Mouse (Mus musculus) thymus, postnatal 14 days (tissue): ENCODE data around the gene Gm42715.
"Not testable (repeated sequence)": the region's sequence is repeated elsewhere in the genome, so short reads cannot be mapped to it uniquely, and the experiment has no call there.

Experiments used
- DNase-seq: peaks from one replicate; pipeline ENCODE4 v3.0.0; 2021

Gene Gm42715

DNA sequence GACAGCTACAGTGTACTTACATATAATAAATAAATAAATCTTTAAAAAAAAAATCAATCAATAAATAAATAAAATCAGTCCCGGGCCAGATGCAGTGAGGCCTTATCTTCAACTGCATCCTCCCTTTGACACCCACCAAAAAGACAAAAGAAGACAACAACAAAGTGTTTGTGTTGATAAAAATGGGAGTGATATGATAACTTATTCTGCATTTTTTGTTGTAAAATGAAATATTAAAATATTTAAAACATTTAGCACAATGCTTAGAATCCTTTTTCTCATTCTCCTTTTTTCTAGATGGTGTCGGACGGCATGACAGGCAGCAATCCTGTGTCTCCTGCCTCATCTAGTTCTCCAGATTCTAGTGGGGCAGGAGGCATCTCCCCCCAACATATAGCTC lies at the start of gene Gm42715:
TSS of gene Gm42715 (plus strand) at position 301 of the 400 bp plus-strand sequence.
- DNase-seq = no peak

GRCm38 (mm10) chr7:127470011-127470715 lies 49.2 kb upstream of the Gm42715 start:
- DNase-seq = peak; percentile 39

- peak; percentile 90 for DNase-seq
These were observed 48.4 kb upstream of the Gm42715 start for GRCm38 (mm10) chr7:127470743-127471645.

- peak; percentile 70 for DNase-seq
These were observed 47.8 kb upstream of the Gm42715 start for GRCm38 (mm10) chr7:127471646-127472010.

- DNase-seq = no peak
These were observed 47.3 kb upstream of the Gm42715 start for GRCm38 (mm10) chr7:127472060-127472459.

- DNase-seq = peak; percentile 61
These were observed 45.7 kb upstream of the Gm42715 start for GRCm38 (mm10) chr7:127473705-127474104.

DNA sequence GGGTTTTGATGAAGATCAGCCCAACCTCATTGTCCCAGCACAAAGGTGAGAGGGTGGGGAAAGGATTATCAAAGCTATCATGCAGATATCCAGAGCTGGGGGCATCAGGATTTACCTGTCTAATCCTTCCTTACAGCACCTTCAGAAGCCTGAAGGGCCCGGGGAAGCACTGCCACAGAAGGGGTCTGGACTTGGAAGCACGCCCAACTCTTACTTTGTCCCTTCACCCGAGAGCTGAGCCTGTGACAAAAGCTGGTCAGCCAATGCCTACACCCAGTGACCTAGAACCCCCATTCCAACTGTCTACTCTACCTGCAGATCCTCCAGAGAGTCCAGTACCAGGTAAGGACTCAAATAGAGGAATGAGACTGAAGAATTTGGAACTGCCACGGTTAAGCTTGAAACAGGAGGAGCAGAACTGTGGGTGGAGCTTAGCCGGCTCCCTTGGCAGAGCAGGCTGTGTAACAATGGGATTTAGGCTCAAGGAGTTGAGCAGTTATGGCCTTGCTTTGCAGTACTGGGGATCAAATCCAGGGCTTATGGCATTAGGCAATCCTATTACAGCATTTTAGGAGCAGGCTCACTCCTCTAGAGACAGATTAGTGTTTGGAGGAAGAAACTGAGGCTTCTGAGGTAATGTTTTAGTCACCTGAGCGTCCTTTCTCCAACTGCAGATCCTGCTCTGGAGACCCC lies 44.9 kb upstream of the Gm42715 start:
- DNase-seq = no peak

- no peak for DNase-seq
These were observed 44.1 kb upstream of the Gm42715 start for GRCm38 (mm10) chr7:127475186-127475740.

GRCm38 (mm10) chr7:127476336-127476735 lies 43.0 kb upstream of the Gm42715 start:
- peak; percentile 19 for DNase-seq

- DNase-seq = no peak
These were observed 42.5 kb upstream of the Gm42715 start for GRCm38 (mm10) chr7:127476855-127477254.

GRCm38 (mm10) chr7:127477687-127478634 lies 41.4 kb upstream of the Gm42715 start:
- peak; percentile 99 for DNase-seq

DNA sequence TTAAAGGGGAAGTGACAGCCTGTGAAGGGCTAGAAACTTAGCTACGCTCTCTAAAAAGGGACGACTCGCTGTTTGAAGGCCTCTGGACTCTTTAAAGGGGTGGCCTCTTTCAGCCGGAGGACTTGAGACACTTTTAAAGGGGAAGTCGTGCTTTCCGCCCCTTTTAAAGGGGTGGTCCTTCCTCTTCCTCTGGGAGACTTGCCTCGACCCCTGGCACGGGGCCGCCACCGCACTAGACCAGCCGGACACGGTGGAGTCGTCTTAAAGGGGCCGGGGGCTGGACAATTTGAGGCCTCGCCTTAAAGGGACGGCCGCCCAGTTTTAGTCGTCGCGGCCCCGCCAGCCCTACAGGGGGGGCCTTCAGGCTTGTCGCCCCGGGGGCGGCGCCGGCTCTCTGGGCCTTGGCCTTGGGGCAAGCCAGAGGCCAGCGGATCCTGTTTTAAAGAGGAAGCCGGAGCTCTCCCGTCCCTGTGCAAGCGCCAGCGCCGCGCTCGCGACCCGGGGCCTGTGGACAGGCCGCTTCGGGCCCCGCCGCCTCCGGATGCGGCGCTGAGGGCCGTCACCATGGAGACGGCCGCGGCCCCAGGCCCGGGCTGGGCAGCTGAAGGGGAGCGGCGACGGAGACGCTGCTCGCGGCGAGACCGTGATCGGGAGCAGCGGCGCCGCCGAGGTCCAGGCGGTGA lies 40.6 kb upstream of the Gm42715 start, which contains the start of gene Fbrs:
TSS of gene Fbrs (plus strand) at position 565 of the 683 bp plus-strand sequence.
- DNase-seq = peak; percentile 86

GRCm38 (mm10) chr7:127479318-127480225 lies 39.8 kb upstream of the Gm42715 start:
- DNase-seq = peak; percentile 59

DNA sequence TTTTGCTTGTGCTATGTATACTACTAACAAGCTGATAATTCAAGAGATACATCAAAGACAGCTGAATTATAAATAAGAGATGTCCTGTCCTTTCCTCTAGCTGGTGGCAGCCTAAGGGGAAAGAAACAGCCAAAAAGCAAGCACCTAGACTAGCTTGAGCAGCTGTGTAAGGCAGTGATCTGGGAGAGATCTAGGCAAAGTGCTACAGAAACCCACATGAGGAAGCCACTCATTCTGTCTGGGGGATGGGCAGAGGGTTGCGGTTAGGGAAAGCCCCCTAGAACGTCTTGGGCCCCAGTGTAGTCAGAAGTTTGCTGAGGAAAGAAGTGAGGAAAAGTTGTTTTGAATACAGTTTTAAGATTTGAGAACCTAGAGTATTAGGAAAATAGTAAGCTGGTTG lies 39.1 kb upstream of the Gm42715 start:
- DNase-seq = peak; percentile 84

DNA sequence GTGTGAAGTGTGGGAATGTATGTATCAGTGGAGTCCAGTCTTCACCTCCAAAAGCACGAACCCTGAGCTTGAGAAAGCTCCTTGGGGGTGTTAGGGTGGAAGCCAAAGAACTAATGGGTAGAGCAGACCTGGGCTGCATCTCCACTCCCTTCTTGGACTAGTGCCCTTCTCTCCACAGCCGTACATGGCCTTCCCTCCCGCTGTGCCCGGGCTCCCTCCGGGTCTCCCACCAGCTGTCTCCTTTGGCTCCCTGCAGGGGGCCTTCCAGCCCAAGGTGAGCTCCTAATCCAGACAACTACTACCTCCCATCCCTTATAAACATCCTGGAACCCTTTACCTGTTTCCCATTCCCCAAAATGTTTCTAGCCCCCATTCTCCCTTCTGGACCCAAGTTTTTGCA lies 34.0 kb upstream of the Gm42715 start:
- no peak for DNase-seq

GRCm38 (mm10) chr7:127488364-127488763 lies 31.0 kb upstream of the Gm42715 start:
- DNase-seq = not testable (repeated sequence)

DNA sequence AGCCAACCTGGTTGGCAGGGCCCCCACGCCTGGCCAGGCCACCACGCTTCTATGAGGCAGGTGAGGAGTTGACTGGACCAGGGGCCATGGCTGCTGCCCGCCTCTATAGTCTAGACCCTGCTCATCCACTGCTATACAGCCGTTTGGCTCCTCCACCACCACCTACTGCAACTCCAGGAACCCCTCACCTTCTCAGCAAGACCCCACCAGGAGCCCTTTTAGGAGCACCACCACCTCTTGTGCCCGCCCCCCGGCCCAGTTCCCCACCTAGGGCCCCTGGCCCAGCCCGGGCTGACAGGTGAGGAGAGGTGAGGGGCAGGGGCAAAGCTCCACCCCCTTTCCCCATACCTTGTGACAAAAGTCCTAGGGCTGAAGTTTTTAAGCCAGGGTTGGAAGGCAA lies 29.4 kb upstream of the Gm42715 start:
- DNase-seq = no peak

GRCm38 (mm10) chr7:127491846-127492245 lies 27.5 kb upstream of the Gm42715 start:
- no peak for DNase-seq

DNA sequence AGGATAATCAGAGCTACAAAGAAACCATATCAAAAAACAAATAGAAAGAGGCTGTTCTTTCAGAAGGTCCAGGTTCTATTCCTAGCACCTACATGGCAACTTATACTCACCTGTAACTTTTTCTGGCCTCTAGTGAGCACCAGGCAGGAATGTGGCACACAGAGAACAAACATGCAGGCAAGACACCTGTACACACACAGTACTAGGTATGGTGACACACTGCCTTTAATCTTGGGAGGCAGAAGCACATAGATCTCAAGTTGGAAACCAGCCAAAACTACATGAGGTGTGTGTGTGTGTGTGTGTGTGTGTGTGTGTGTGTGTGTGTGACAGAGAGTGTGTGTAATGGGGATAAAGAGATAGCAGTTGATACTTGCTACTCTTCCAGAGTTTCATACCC lies 24.7 kb upstream of the Gm42715 start:
- DNase-seq = no peak

DNA sequence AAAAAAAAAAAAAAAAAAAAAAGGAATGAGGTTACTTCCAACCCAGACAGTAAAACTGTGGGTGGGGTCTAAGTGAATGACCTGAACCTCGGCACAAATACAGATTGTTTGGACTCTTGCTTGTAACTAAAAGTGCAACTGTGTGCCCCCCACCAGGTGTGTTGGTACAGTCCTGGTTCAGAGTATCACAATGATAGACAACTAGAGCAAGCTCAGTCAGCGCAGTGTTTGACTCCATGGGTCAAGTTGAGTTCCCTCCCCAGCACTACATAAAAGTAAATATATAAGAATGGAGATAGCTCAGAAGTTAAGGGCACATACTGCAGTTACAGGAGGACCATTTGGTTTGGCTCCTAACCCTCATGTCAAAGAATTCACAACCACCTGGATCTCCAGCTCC lies 22.0 kb upstream of the Gm42715 start:
- DNase-seq = no peak
